Mouse (Mus musculus): Measurements from ENCODE around the gene Lrrn4cl. TPM values are rescaled to one million over a fixed set of nuclear protein-coding genes. Genes with fewer than 3 reads are reported as not detected.
A peak's percentile ranks its signal among the peaks of the same experiment; 100 is the strongest.

The Lrrn4cl gene
- 1 to 10 TPM in 2 of 26 experiments, under 1 TPM in 6, not detected in 18; 0.29 to 1.9 (median 0.50) TPM for total RNA-seq (2018; cell fraction: chromatin; rRNA removed)
- total RNA-seq (2018; cell fraction: cytosol; rRNA removed): under 1 TPM in 9 of 26 experiments, not detected in 17; 0.03 to 0.10 (median 0.06) TPM
- 1 to 10 TPM in 2 of 26 experiments, under 1 TPM in 5, not detected in 19; 0.20 to 2.1 (median 0.44) TPM for total RNA-seq (2018; cell fraction: nucleus; rRNA removed)
- 0.09 to 0.10 TPM in 2 of 3 replicates, not detected in the other for polyA plus RNA-seq (2018)

DNA sequence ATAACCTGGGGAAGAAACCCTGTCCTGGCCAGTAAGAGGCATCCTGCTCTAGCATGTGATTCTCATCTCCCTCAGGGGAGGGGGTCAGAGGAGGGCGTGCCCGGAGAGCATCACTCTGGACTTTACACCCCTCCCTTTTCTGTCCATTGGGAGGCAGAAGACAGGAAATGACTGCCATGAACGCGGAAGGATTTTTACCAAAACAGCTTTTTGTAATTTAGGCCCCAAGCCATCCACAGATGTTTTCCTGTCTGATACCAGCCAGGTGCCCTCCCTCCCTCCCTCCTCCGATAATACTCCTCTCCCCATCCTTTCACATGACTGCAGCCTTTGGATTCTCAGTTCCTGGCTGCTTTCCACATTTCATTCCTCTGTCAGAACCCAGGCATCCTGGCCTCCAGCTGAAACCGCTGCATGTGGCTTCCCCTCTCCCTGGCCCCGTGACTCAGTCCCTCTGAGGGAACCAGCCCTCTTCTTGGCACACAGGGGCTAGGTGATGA is at the start of gene Lrrn4cl:
TSS of gene Lrrn4cl (plus strand) at position 367 of the 500 bp plus-strand sequence.
- H3K4me3 ChIP-seq (ENCODE audit: inconsistent target): no peak within 1 kb of the TSS
- 65% methylated on average over 6 of the region's 7 CpGs for WGBS (ENCODE audit: missing documents)
- peaks cover 27% of the 10 kb centered on the region for H3K36me3 ChIP-seq (ENCODE audit: inconsistent target)
- H3K79me2 ChIP-seq (ENCODE audit: inconsistent target): no peaks in the 10 kb centered on the region
- no peak within 1 kb of the TSS for H3K27ac ChIP-seq

DNA sequence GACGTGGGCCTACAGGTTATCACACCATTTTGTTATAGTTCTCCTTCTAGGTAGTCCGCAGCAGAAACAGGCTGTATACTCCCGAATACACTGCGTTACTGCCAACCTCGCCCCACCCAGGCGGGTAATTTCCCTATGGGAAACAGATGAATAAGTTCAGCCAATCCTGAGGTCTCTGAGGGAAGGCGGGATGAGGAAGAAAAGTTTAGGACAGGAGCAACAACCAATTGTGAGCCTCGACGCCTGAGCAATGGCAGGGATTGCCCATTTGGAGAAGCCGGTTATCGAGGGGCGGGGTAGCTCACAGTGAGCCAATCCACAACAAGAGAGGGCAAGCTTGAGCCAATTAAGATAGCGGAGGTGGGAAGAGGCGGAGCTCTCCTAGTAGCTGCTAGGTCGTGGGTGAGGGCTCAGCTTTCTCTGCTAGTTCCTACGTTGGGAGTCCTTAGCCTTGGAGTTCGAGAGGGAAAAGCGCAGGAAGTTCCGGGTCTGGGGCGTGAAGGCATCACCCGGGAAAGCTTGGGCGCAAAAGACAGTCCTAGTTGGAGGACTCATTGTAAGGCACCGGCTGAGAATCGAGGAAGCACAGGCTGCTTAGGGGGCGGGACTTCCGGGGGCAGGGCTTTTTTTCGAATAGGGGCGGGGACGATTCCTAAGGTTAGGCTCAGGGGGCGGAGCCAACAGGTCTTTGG is 48.3 kb upstream of the Lrrn4cl start, which contains the start of gene Zbtb3:
TSS of gene Zbtb3 (plus strand) at position 426 of the 692 bp plus-strand sequence.
- whole genome bisulfite sequencing (ENCODE audit: missing documents): under 1% methylated on average over 30 of the region's 30 CpGs
- no peaks in the 10 kb centered on the region for H3K36me3 ChIP-seq (ENCODE audit: inconsistent target)

DNA sequence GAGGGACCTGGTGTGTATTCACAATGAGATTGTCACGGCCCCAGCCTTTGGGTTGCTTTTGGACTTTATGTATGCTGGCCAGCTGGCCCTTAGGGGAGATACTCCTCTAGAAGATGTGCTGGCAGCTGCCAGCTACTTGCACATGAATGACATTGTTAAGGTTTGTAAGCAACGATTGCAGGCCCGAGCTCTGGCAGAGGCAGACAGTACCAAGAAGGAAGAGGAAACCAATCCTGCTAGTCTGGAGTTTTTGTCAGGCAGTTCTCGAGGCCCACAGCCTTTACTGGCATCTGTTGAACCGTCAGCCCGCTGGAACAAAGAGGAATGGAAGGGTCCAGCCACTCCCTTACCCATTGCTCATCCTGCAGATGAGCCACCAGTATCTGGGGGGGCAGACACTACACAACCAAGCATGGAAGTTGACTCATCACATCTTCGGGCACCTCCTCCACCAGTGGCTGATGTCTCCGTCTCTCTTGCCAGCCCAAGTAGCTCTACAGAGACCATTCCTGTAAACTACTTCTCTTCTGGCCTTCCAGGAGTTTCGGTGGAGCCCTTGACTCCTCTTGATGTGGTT is 47.3 kb upstream of the Lrrn4cl start:
- 73% methylated on average over 9 of the region's 9 CpGs for WGBS (ENCODE audit: missing documents)
- peak overlapping the region; percentile 84 for H3K27ac ChIP-seq
- no peaks in the 10 kb centered on the region for H3K36me3 ChIP-seq (ENCODE audit: inconsistent target)
- no peak overlapping the region for H3K4me3 ChIP-seq (ENCODE audit: inconsistent target)
- H3K79me2 ChIP-seq (ENCODE audit: inconsistent target): peaks cover 5% of the 10 kb centered on the region; the same call in 1 of the 2 replicates

More for the DNA sequence above, 48.3 kb upstream of the Lrrn4cl start, which contains the start of gene Zbtb3:
- H3K4me3 ChIP-seq (ENCODE audit: inconsistent target): peak within 1 kb of the TSS; percentile 70
- peak within 1 kb of the TSS; percentile 84 for H3K27ac ChIP-seq
- H3K79me2 ChIP-seq (ENCODE audit: inconsistent target): peaks cover 14% of the 10 kb centered on the region

DNA sequence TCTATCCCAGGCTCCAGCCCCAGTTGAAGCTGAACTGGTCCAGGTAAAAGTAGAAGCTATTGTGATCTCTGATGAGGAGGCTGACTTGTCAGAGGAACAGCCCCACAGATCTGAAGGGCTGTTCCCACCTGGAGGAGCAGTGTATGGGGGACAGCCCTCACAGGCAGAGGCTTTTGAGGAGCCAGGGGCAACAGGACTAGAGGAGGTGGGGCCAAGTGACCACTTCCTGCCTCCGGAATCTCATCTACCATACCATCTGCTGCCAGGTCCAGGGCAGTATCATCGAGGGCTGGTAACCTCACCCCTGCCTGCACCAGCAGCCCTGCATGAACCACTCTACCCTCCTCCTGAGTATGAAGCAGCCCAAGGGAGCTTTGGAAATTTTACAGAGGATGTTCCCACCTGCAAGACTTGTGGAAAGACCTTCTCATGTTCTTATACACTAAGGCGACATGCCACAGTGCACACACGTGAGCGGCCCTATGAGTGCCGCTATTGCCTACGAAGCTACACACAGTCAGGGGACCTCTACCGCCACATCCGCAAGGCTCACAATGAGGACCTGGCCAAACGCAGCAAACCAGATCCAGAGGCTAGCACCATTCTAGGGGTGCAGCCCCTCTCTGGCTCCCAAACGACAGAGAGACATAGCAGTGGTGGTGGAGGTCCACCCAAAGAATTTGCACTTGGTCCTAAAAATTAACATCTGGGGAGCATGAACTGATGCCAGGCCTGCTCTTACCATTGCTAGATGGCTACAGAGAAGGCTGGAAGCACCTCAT is 46.5 kb upstream of the Lrrn4cl start:
- 73% methylated on average over 10 of the region's 11 CpGs for WGBS (ENCODE audit: missing documents)
- H3K79me2 ChIP-seq (ENCODE audit: inconsistent target): peaks cover 5% of the 10 kb centered on the region; the same call in 1 of the 2 replicates
- 0 out of 2 replicates have a peak overlapping the region, but pooled peaks have one; percentile 84 for H3K27ac ChIP-seq
- H3K36me3 ChIP-seq (ENCODE audit: inconsistent target): no peaks in the 10 kb centered on the region
- H3K4me3 ChIP-seq (ENCODE audit: inconsistent target): no peak overlapping the region

DNA sequence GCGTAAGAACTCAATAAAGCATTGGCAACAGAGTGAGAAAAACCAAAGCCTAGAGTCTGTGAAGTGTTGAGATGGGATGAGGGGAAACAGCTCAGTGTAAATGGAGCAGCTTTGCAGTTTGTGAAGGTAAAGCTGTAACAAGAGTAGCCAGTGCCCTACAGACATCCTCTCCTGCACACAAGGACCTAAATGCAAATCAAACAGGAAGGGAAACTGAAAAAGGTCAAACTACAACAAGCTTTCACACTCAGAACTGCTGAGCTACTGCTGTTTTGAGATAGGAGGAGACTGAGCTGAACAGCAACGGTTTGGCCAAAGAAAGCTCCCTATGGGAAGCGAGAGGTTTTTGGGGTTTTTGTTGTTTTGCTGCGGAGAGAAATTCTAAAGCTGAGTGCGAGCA is 43.8 kb upstream of the Lrrn4cl start:
- H3K36me3 ChIP-seq (ENCODE audit: inconsistent target): peaks cover 17% of the 10 kb centered on the region

DNA sequence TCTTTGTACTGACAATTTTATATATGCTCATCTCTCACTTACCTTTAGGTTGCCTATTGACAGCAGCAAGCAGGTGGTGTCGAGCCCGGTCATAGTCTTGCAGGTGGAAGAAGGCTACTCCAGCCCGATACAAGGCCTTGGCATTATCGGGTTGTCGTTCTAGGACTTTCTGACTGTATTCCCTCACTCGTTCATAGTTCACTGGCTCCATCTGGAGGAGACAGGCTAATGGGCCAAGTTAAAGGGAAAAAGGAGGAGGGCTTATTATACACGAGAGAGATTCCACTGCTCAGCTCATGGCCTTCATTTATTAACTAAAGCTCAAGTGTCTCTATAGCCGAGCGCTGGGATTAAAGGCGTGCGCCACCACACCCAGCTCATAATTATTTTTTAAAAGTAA is 34.8 kb upstream of the Lrrn4cl start:
- Histone ChIP-seq H3K79me2 (ENCODE audit: inconsistent target) (peaks cover 64% of the 10 kb centered on the region), H3K4me3 (ENCODE audit: inconsistent target) (no peak overlapping the region), H3K27ac (no peak overlapping the region), H3K36me3 (ENCODE audit: inconsistent target) (peaks cover 45% of the 10 kb centered on the region)
- WGBS (ENCODE audit: missing documents): 88% methylated on average over 9 of the region's 11 CpGs

More for the DNA sequence above, 43.8 kb upstream of the Lrrn4cl start:
- H3K79me2 ChIP-seq (ENCODE audit: inconsistent target): peaks cover 5% of the 10 kb centered on the region; the same call in 1 of the 2 replicates
- no peak overlapping the region for H3K4me3 ChIP-seq (ENCODE audit: inconsistent target)
- WGBS (ENCODE audit: missing documents): 70% methylated on average over 5 of the region's 5 CpGs
- peak overlapping the region; percentile 18 for H3K27ac ChIP-seq

DNA sequence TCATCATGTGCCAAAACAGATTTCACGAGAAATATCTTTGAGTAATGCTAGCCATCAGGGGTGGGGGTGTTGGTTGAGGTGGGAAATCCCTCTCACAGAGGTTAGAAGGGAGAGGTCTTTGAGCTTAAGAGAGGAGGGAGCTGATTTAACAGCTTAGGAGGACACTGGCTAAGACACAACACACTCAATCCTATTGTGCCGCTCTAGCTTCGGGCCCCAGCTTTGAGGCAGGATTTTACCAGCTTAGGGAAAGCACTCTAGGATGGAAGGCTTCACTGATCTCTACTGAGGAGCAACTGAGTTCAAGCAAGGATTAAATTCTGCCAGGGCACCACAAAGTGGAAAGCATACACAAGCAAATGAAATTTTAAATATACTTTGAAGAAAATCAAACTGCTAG is 33.6 kb upstream of the Lrrn4cl start:
- no peak overlapping the region for H3K27ac ChIP-seq
- peaks cover 75% of the 10 kb centered on the region for H3K79me2 ChIP-seq (ENCODE audit: inconsistent target)
- no peak overlapping the region for H3K4me3 ChIP-seq (ENCODE audit: inconsistent target)
- 68% methylated on average over 3 of the region's 3 CpGs for WGBS (ENCODE audit: missing documents)
- H3K36me3 ChIP-seq (ENCODE audit: inconsistent target): peaks cover 35% of the 10 kb centered on the region

DNA sequence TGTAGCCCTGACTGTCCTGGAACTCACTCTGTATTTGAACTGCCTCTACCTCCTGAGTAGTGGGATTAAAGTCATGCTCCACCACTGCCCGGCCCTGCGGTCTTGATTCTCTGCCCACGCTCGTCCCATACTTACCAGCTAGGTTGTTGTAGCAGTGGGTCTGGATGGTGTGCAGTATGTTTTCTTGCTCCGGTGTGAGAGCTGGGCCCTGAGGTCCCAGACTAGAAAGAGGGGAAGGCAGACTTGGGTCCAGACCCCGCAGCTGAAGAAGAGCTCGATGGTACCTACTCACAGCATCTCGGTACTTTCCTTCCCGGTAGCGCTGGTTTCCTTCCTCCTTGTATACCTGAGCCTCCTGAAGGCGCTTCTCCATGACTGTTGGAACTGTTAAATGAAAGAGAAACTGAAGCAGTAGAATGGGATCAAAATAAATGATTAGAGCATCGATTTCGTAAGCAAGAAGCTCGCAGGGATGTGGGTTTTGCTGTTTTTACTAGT is 32.2 kb upstream of the Lrrn4cl start:
- Histone ChIP-seq H3K4me3 (ENCODE audit: inconsistent target) (peak overlapping the region; percentile 95), H3K79me2 (ENCODE audit: inconsistent target) (peaks cover 82% of the 10 kb centered on the region), H3K27ac (peak overlapping the region; percentile 96), H3K36me3 (ENCODE audit: inconsistent target) (peaks cover 31% of the 10 kb centered on the region)
- WGBS (ENCODE audit: missing documents): 17% methylated on average over 13 of the region's 14 CpGs

DNA sequence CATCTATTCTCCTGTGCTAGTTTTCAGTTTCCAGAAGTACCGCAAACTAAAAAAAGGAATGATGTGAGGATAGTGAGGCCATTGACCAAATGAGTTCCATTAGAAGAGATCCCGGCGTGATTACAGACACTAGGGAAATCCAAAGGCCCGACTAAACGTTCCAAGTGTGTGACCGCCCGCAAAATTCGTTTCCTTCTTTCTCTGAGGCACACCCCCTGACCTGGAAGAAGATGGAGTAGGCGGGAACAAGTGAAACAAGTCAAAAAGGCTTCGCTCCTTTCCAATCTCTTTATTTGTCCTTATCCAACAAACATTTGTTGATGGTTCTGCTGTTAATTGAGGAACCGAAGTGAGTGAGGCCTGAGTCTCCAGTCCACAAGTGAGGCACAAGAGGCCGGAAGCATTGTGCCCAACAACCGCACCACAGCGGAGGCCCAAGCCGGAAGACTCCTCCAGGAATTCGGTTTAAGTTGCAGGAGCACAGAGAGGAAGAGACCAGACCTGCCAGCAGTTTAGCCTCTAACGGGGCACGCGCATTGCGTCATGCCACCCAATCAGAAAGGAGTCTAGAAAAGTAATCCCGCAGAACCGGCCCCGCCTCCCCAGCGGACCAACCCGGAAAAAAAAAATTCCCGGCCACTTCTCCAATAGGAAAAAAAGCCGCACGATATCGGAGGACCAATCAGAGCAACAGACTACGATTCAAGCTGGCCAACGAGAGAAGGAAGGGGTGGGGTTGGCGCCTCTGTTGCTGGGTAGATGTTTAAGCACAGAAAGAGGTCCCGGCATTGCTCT is 31.6 kb upstream of the Lrrn4cl start, which contains the start of gene Ttc9c:
TSS of gene Ttc9c (minus strand) at position 533 of the 795 bp plus-strand sequence.
- 1% methylated on average over 32 of the region's 33 CpGs for WGBS (ENCODE audit: missing documents)
- peaks cover 31% of the 10 kb centered on the region for H3K36me3 ChIP-seq (ENCODE audit: inconsistent target)
- H3K4me3 ChIP-seq (ENCODE audit: inconsistent target): peak within 1 kb of the TSS; percentile 95
- H3K27ac ChIP-seq: peak within 1 kb of the TSS; percentile 96
- peaks cover 82% of the 10 kb centered on the region for H3K79me2 ChIP-seq (ENCODE audit: inconsistent target)

DNA sequence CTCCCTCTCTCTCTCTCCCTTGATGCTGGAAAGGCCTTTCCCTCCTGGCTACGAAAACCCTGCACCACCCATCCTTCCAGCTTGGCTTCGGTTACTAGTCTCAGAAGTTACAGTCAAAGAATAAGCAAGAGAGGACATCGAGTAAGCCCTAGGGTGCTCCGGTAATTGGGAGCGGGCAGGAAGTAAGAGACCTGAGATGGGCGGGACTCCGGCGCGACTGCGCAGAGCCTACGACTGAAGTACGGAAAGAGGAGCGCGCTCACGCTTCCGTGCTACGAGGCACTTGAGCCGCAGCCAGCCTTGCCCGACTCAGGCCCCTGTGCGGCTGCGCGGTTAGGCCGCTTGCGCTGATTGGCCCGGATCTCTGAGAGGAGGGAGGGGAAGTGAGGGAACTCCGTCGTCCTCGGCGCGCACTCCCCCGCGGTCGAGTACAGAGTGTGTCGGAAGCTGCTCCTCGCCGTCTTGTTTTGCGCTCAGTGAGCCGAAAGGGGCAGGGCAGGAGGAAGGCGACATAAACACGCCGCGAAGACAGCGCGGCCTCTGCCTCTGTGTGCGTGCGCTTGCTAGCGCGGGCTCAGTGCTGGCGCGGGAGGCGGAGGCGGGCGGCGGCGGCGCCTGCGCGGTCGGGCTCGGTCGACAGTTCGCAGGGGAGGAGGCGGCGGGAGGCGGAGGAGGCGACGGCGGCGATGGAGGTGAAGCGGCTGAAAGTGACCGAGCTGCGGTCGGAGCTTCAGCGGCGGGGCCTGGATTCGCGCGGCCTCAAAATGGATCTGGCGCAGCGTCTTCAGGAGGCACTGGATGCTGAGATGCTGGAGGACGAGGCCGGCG is 30.8 kb upstream of the Lrrn4cl start, which contains the start of gene Hnrnpul2:
TSS of gene Hnrnpul2 (plus strand) at position 415 of the 828 bp plus-strand sequence.
- H3K36me3 ChIP-seq (ENCODE audit: inconsistent target): peaks cover 35% of the 10 kb centered on the region
- peak within 1 kb of the TSS; percentile 96 for H3K27ac ChIP-seq
- 2% methylated on average over 70 of the region's 83 CpGs for WGBS (ENCODE audit: missing documents)
- peaks cover 82% of the 10 kb centered on the region for H3K79me2 ChIP-seq (ENCODE audit: inconsistent target)
- peak within 1 kb of the TSS; percentile 95 for H3K4me3 ChIP-seq (ENCODE audit: inconsistent target)

DNA sequence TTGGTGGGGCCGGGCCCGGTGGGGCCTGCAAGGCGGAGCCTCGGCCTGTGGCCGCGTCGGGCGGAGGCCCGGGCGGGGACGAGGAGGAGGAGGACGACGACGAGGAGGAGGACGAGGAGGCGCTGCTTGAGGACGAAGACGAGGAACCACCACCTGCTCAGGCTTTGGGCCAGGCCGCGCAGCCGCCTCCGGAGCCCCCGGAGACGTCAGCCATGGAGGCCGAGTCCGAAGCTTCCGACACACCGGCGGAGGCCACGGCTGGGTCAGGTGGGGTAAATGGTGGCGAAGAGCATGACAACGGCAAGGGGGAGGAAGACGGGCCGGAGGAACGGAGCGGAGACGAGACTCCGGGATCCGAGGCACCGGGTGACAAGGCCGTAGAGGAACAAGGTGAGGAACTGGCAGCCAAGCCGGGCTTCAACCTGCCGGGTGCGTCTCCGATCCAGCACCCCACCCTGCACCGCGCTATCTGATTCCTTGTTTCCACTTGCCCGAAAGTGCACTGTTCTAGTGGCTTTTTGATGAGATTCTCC is 30.1 kb upstream of the Lrrn4cl start:
- WGBS (ENCODE audit: missing documents): under 1% methylated on average over 48 of the region's 48 CpGs

DNA sequence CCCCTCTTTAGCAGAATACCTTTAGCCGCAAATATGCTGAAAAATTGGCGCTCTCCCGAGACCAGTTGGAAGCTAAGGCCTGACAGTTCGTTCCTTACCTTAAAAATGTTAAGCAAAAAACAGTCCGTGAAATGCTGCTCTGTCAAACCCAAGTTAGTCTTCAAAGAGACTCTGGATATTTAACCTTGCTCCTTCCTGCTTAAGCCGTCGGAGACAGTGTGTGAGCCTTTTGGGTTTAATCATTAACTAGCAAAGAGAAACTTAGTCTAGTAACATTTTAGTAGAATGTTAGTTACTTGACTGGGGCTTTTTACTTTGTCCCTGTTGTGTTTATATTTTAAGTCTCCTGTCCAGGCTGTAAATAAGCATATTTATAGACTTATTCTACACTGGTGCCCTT is 29.4 kb upstream of the Lrrn4cl start:
- Histone ChIP-seq H3K4me3 (ENCODE audit: inconsistent target) (peak overlapping the region; percentile 95), H3K36me3 (ENCODE audit: inconsistent target) (peaks cover 39% of the 10 kb centered on the region), H3K79me2 (ENCODE audit: inconsistent target) (peaks cover 82% of the 10 kb centered on the region), H3K27ac (peak overlapping the region; percentile 96)
- 3% methylated on average over 7 of the region's 7 CpGs for WGBS (ENCODE audit: missing documents)

More for the DNA sequence above, 30.1 kb upstream of the Lrrn4cl start:
- Histone ChIP-seq H3K4me3 (ENCODE audit: inconsistent target) (peak overlapping the region; percentile 95), H3K36me3 (ENCODE audit: inconsistent target) (peaks cover 38% of the 10 kb centered on the region), H3K79me2 (ENCODE audit: inconsistent target) (peaks cover 82% of the 10 kb centered on the region), H3K27ac (peak overlapping the region; percentile 96)

All from macrophage (primary cell).